Mouse (Mus musculus) left cerebral cortex, postnatal 14 days (tissue): ENCODE measurements around the gene Gtpbp8. TPM values are rescaled to one million over a fixed set of nuclear protein-coding genes. Genes with fewer than 3 reads are reported as not detected.

Source experiments
- DNase-seq, 2 experiments: peaks; one replicate each; pipeline ENCODE4 v3.0.0; 2021 to 2022; ENCODE audit warnings: low spot score in 2 of 2, mixed read lengths in 1 of 2
- intact Hi-C: fragments of 180-260 bp; cut with DNase I; formaldehyde crosslinking; loops from one replicate; pipeline ENCODE4 v1.15.1; 2025
- long read RNA-seq, 2 experiments: library from polyadenylated mRNA; stranded (forward); transcript quantifications; one replicate each; pipeline ENCODE4 v2.0.0; 2021
- total RNA-seq, 2 experiments: library from RNA; stranded (reverse); gene quantifications; 2 replicates each; pipeline ENCODE4 v1.2.3; 2021

The Gtpbp8 gene
- 10 to 100 TPM; 25.7 to 28.1 TPM for total RNA-seq
- long read RNA-seq, experiment 1, transcript Gtpbp8-204 (6 exons, 3,415 nt), result major isoform, 23 of 47 reads
- long read RNA-seq, experiment 1, partial matches to known transcripts, result 1 of 47 reads
- long read RNA-seq, experiment 1, other reads (novel, unspliced or antisense), result 21 of 47 reads
- long read RNA-seq, experiment 2, transcript Gtpbp8-204 (6 exons, 3,415 nt), result major isoform, 14 of 42 reads
- long read RNA-seq, experiment 2, partial matches to known transcripts, result 10 of 42 reads
- long read RNA-seq, experiment 2, other reads (novel, unspliced or antisense), result 16 of 42 reads

- intact Hi-C loops, result loop anchor here (10.0 kb wide), 1 partner anchor 659 kb away; the partner anchor contains the start of gene Cd200
Observed at GRCm38 (mm10) chr16:44745866-44746562, at the start of gene Gtpbp8. Gene Gtpbp8, minus strand, starts transcription at chr16:44746363.

GRCm38 (mm10) chr16:44794416-44794815, 48.3 kb upstream of the Gtpbp8 start:
- DNase-seq, result no peak
- intact Hi-C loops, result no loop called here

More at GRCm38 (mm10) chr16:44745866-44746562, at the start of gene Gtpbp8:
- peak; percentile 87 to 90 for DNase-seq

- intact Hi-C loops, result no loop called here
- DNase-seq, result no peak
Observed at GRCm38 (mm10) chr16:44786934-44787333, 40.8 kb upstream of the Gtpbp8 start.

DNA sequence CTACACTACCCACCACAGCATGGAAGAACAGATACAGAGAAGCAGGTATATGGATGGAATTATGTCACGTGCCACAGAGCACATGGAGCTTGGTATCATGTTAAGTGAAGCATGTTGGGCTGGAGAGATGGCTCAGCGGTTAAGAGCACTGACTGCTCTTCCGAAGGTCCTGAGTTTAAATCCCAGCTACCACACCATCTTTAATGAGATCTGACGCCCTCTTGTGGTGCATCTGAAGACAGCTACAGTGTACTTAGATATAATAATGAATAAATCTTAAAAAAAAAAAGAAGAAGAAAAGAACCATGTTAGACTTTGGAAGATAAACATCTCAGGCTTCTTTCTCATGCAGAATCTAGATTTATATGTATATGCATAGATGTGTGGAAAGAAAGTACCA, 34.6 kb upstream of the Gtpbp8 start:
- intact Hi-C loops, result no loop called here
- DNase-seq, result no peak

GRCm38 (mm10) chr16:44779494-44779893, 33.3 kb upstream of the Gtpbp8 start:
- intact Hi-C loops, result no loop called here
- DNase-seq, result no peak

DNA sequence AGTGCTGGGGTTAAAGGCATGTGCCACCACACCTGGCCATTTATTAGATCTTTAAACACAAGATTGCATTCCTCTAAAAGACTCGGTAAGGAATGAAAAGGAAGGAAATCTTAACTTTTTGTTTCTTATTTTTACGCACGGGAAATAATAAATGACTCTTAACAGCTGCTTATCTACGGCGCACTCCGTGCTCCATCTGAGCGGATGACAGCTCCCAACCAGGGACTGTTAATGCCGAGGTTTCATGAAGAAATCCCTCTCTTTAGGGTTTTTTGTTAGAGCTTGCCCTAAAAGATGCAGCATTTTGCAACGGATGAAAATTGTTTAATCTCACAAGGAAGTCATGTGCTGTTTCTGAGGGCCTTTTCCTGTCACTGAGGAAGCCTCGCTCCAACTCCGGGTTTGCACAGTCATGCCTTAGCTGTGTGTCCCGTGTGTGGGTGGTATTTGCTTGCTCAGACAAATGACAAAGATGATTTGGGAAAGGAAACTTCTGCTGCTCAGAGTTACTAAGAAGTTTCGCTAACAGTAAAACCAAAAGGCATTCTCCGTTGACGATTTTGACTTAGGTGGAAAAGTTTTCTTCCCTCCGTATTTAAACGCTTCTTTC, 32.5 kb upstream of the Gtpbp8 start:
- DNase-seq, result peak in 1 of 2 experiments; percentile 22
- intact Hi-C loops, result no loop called here

- intact Hi-C loops, result no loop called here
- DNase-seq, result no peak
Observed at GRCm38 (mm10) chr16:44774201-44774600, 28.0 kb upstream of the Gtpbp8 start.

GRCm38 (mm10) chr16:44773673-44774072, 27.5 kb upstream of the Gtpbp8 start:
- intact Hi-C loops, result no loop called here
- DNase-seq, result no peak

GRCm38 (mm10) chr16:44772577-44772976, 26.4 kb upstream of the Gtpbp8 start:
- intact Hi-C loops, result no loop called here
- no peak for DNase-seq

DNA sequence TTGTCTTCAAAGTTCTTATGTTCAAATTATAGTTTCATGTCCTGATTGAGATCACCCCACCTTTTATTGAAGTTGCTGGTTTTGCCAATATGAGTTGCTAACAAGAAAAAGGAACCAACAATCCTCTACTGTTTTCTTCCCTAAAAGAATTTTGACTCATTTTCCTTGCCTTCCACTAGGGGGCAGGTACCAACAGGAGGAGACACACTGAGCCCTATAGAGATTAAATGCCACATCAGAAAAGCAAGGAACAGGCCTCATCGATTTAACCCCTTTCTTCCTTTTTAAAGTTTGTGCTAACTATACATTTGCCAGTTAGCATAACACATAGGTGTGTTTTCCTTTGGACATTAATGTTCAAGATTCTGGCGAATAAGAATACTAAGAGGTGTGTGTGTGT, 21.8 kb upstream of the Gtpbp8 start:
- intact Hi-C loops, result loop anchor here (2.0 kb wide), 1 partner anchor 321 kb away; no protein-coding TSS in a partner anchor
- no peak for DNase-seq

DNA sequence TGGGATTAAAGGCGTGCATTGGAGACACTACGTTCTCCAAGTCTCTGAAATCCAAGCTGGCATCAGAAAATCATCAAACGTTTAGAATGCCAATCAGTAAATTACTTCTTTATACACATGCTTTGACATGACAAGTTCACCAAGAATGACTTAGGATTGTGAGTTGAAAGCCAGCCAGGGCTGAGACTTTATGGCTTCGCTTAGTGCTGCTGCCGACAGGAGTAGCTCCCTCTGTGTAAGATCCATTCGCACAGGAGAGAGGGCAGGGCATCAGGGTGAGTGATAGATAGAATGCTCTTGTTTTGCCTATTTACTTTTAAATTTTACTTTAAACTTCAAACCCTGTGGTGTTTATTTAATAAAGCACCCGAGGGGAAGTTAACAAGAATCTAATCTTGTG, 21.3 kb upstream of the Gtpbp8 start:
- intact Hi-C loops, result no loop called here
- no peak for DNase-seq

DNA sequence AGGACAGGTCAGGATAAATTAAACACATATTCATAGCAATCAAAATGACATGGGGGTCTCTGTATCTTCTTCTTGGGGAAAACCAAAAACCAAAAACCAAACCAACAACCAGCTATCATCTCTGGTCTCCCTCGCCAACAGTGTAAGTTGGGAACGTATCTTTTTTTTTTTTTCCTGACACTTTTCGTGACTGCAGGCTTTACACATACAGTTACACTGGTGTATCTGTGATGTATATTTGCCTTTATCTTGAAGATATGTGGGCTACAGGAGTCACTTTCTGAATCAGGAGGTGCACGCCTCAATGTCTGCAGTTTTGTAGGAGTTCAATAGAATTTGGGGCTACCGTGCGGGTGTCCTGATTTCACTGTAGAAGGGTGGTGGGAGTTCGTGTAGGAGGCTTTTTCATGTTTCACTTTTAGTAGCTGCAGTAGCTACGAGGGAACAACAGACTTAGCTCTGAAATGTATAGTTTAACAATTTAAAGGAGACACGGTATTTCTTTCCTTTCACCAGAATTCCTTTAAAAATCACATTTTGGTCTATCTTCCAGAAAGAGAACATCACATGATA, 20.2 kb upstream of the Gtpbp8 start:
- intact Hi-C loops, result no loop called here
- peak in 1 of 2 experiments; percentile 20 for DNase-seq

DNA sequence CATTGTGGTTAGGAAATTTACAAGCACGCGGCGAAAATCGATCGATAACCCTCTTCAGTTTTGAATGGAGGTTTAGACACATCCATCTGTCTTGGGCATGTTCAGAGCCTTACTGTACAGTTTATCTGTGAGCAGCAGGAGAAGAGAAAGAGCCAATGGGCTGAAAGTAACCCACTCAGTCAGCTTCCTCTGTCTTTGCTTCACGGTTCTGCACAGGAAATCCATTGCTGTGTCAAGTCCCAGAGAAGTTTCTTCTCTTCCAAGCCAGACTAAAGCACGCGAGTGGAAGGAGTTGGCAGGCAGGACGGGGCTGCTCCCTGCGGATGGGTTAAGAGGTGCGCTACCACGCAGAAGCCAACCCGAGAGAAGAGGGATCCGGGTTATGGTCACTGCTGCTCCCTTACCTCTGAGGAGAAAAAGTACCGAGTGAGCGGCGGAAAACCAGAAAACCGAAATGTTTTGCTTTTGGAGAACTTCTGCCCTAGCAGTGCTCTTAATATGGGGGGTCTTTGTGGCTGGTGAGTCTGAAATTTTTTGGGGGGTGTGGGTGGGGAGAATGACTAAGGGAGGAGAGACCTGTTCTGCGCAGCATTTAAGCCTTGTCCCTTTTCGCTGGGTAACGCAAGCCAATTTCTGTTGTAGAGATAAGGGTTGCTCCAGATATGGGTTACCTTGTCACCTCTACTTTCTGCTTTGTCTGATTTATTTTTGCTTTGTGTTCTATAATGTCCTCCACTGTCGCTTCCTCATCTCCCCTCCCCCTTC, 19.6 kb upstream of the Gtpbp8 start, which contains the start of gene Cd200r1:
Gene Cd200r1, plus strand, starts transcription at position 182 of the 765 bp plus-strand sequence.
- DNase-seq, result no peak
- intact Hi-C loops, result no loop called here

DNA sequence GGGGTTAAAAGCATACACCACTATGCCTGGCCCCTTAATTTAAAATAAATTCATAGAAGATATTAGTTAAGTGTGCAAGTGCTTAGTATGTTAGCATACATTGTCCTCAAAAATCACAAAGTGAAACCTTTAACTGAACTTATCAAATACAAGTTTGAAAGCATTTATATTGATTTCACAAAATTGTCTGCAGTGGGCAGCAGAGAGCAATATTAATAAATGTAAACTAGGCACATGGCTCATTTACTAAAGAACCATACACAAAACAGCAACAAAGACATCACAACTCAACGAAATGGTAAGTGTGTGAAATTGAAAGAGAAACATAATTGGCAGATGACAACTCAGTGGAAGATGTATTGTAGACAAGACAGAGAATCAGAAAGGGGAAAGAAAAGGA, 15.6 kb upstream of the Gtpbp8 start:
- intact Hi-C loops, result no loop called here
- no peak for DNase-seq

DNA sequence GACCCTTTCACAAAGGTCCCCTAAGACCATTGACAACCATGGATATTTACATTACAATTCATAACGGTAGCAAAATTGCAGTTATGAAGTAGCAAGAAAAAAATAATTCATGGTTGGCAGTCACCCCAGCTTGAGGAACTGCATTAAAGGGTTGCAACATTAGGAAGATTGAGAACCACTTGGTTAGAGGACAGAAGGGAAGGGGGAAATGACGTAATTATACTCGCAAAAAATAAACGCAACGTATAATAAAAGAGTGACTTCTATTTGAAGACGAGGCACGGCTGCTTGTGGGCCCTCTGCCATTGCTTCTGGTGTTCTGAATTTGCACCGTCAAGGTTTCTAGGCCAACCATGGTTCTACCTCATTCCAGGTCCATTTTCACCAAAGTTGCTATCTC, 11.5 kb upstream of the Gtpbp8 start:
- intact Hi-C loops, result no loop called here
- no peak for DNase-seq

DNA sequence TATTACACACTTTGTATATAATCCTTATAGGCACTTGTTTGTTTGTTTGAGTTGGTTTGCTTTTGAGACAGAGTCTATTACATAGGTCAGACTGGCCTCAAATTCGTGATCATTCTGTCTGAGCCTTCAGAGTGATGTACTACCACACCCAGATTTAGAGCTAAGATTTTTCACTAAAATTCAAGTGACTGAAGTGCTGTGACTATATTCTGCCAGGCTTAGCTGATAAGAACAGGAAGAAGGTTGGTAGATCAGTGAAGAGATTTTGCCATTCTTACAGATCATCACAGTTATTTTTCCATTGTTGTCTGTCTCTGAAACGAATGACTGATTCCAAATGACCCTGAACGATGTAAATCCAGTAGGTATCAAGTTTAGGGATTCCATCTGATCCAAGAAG, 1.8 kb upstream of the Gtpbp8 start:
- intact Hi-C loops, result loop anchor here (10.0 kb wide), 1 partner anchor 657 kb away; the partner anchor contains the start of gene Cd200
- DNase-seq, result no peak

DNA sequence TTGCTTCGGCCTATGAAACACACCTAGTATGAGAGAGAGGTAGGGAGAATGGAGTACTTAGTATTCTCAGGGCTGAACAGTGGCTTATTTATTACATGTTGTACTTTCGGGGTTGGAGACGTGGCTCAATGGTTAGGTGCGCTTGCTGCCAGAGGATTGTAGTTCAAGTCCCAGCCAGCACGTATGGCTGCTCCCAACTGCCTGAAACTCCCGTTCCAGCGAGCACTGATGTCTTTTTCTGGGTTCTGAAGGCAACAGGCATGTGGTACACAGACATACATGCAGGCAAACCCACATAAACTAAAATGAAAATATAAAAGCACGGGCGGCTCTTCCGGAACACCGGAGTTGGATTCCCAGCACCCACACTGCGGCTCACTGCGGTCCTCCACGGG, 695 bp downstream of the Gtpbp8 start:
- intact Hi-C loops, result loop anchor here (10.0 kb wide), 1 partner anchor 659 kb away; the partner anchor contains the start of gene Cd200
- no peak for DNase-seq

DNA sequence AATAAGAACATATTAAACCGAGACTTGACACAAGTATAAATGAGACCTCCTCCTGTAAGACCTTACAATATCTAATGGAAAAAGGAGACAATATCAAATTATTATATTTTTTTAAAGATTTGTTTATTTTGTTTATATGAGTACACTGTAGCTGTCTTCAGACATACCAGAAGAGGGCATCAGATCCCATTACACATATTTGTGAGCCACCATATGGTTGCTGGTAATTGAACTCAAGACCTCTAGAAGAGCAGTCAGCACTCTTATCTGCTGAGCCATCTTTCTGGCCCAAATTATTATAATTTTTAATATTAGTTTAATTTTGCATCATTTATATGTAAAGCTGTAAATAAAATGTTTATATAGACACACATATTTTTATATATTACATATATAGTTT, 3.4 kb downstream of the Gtpbp8 start:
- DNase-seq, result no peak
- intact Hi-C loops, result loop anchor here (10.0 kb wide), 1 partner anchor 662 kb away; the partner anchor contains the start of gene Cd200

- DNase-seq, result no peak
- intact Hi-C loops, result loop anchor here (10.0 kb wide), 1 partner anchor 409 kb away; no protein-coding TSS in a partner anchor
Observed at GRCm38 (mm10) chr16:44736118-44736517, 10.0 kb downstream of the Gtpbp8 start.
